Mouse (Mus musculus): ENCODE data around the gene Nrsn1.
"Not testable (repeated sequence)": the region's sequence is repeated elsewhere in the genome, so short reads cannot be mapped to it uniquely, and the experiment has no call there.

Nrsn1 gene

GRCm38 (mm10) chr13:25270402-25270801 is at the start of gene Nrsn1:
Gene Nrsn1 (minus strand): TSS chr13:25270502.
- not testable (repeated sequence) for DNase-seq (ENCODE audit: low spot score)

GRCm38 (mm10) chr13:25312059-25312458 is 41.8 kb upstream of the Nrsn1 start:
- DNase-seq (ENCODE audit: low spot score) = no peak

DNA sequence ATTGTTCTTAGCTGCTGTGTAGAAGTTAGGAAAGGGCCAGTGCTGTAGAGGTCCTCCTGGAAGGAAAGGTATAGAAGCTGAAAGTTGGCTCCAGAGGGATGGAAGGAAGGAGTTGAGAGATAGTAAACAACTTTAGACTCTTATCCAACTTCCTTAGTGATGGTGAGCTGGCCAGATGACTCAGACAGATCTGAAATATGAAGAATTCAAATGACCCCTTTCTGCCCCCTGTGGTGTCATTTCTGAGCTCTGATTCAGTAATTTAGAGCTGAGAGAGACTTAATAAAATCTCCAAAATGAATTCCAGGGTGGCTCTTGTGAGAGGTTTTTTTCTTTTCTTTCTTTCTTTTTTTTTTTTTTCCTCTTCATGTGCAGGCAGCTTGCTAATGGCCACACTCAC is 39.8 kb upstream of the Nrsn1 start:
- DNase-seq (ENCODE audit: low spot score) = no peak

GRCm38 (mm10) chr13:25288736-25289135 is 18.4 kb upstream of the Nrsn1 start:
- DNase-seq (ENCODE audit: low spot score) = no peak

DNA sequence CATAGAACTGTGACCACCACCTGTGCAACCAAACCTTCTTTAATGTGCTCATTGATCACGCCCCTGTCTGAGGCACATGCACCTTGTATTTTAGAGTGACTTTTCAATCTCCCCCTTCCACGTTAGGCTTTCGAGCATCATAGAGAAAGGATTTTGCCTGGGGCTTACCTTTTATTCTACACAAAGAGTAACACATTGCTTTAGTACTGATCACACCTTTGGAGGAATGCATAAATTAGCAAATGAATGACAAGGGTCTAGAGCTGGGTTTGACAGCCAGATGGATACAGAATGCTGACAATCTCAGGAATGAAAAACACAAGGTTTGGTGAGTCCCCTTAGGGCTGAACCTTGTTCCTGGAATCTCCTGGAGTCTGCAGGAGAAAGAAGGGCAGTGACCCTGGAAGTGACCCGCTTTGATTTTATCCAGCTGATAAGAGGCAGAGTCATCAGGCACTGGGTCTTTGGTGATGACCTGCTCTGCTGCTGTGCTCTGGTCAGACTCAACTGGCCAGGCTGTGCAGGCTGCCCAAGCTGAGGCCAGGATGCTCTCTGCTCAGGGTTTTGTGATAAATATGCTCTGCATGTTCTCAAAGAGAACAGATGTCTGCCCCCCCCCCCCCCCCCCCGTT is 4.7 kb upstream of the Nrsn1 start:
- DNase-seq (ENCODE audit: low spot score) = no peak

GRCm38 (mm10) chr13:25272189-25272588 is 1.9 kb upstream of the Nrsn1 start:
- DNase-seq (ENCODE audit: low spot score) = no peak

- no peak for DNase-seq (ENCODE audit: low spot score)
Observed at GRCm38 (mm10) chr13:25269569-25270268, 583 bp downstream of the Nrsn1 start.

DNA sequence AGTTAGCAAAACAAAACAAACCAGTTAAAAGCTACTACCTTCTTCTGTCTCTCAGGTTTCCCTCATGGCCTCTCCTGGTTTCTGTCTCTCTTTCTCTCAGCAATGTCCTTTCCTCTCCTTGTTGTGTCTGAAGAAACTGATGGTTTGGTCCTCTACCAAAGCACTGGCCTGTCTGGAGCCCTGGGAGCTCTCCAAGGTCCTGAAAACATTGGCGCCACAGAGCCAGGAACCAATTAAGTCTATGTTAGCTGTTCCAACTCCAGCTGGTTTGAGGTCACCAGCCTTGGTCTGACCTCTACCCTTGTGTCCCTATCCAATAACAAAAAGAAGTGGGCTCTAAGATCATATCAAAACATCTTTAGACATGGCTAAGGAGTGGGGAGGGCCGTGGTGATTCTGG is 1.3 kb downstream of the Nrsn1 start:
- peak; percentile 15 for DNase-seq (ENCODE audit: low spot score)

DNA sequence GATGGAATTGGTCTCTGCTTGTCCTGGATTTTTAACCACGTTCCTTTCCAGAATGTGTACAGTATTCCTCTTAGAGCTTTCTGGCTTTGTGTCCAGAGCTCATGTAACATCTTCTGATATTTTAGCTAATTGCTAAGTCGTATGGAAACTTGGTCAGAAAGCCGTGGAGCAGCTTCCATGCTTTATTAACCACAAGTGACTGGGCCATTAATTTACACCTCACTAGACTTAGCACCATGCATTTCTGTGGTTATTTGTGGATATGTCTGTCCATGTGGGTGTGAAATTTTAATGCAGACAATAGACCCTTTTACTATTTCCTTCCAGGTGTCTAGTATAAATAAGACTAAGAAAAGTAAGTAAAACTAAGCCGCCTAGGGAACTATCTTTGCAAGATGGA is 7.6 kb downstream of the Nrsn1 start:
- no peak for DNase-seq (ENCODE audit: low spot score)

GRCm38 (mm10) chr13:25257608-25258007 is 12.7 kb downstream of the Nrsn1 start:
- no peak for DNase-seq (ENCODE audit: low spot score)

- no peak for DNase-seq (ENCODE audit: low spot score)
Observed at GRCm38 (mm10) chr13:25254478-25255263, 15.6 kb downstream of the Nrsn1 start.

GRCm38 (mm10) chr13:25251893-25252292 is 18.4 kb downstream of the Nrsn1 start:
- DNase-seq (ENCODE audit: low spot score) = no peak

- DNase-seq (ENCODE audit: low spot score) = no peak
Observed at GRCm38 (mm10) chr13:25220186-25220787, 50.0 kb downstream of the Nrsn1 start.

DNA sequence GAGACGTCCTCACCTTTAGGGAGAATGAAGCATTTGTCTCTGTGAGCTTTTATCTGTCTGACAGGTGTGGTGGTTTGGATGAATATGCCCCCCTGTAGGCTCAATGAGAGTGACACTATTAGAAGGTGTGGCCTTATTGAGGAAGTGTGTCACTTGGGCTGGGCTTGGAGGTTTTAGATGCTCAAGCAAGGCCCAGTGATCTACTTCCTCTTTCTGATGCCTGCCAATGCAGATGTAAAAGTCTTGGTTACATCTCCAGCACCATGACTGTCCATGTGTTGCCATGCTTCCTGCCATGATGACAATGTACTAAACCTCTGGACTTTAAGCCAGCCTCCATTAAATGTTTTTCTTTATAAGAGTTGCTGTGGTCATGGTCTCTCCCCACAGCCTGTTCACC is 51.9 kb downstream of the Nrsn1 start:
- no peak for DNase-seq (ENCODE audit: low spot score)

- no peak for DNase-seq (ENCODE audit: low spot score)
Observed at GRCm38 (mm10) chr13:25206950-25207349, 63.4 kb downstream of the Nrsn1 start.
